Mouse (Mus musculus) mouse trophoblast stem cell (cell line): ENCODE measurements around the gene Hivep3.

Source experiments
- in situ Hi-C, 2 experiments: fragments of 300-500 bp; cut with MseI, MboI; formaldehyde crosslinking; loops; 2 replicates in 1 of 2; 3 replicates in 1 of 2; pipeline ENCODE4 v1.15.1; 2025

Hivep3 gene

GRCm38 (mm10) chr4:119907106-119907505 lies 173.5 kb downstream of the Hivep3 start:
- in situ Hi-C loops = loop anchor here in 1 of 2 experiments (25.0 kb wide), 1 partner anchor 205 kb away; no protein-coding TSS in a partner anchor

- in situ Hi-C loops = loop anchor here in 1 of 2 experiments (25.0 kb wide), 1 partner anchor 201 kb away; no protein-coding TSS in a partner anchor
Observed at GRCm38 (mm10) chr4:119911071-119911904, 177.7 kb downstream of the Hivep3 start.

DNA sequence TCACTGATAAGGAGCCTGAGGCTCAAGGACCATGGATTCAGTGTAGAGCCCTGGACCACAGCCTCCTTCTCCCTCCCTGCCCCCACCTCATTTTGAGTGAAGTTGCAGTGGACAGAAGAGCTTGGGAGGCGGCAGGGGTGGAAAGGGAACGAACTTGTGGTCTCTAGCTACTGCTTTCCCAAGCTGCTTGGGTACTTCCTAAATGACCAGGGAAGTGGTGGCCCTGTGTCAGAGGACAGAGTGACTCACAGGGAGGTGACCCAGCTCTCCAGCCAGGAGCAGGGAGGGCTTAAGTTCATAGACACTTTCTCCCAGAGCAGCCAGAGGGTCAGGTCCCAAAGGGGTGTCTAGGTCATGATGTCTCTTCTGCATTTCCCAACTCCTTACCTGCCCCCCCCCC lies 178.6 kb downstream of the Hivep3 start:
- in situ Hi-C loops = loop anchor here in 1 of 2 experiments (25.0 kb wide), 1 partner anchor 200 kb away; no protein-coding TSS in a partner anchor

DNA sequence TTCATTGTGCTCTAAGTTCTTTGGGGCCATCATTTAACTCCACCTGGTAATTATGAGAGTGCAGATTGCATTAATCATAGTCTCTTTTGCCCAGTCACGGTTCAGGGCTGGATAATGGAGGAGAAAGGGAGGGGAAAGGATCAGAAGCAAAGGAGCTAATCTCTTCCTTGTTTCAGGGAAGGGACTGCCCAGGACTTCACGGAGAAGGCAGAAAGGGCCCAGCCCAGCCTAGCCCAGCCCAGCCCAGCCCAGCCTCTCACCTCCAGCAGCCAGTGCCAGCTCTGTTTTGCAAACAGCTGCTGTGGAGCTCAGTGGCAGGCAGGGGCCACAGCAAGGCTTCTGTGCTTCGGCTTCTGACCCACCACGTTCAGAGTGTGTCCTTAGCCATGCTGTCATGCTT lies 180.6 kb downstream of the Hivep3 start:
- in situ Hi-C loops = loop anchor here in 1 of 2 experiments (25.0 kb wide), 1 partner anchor 198 kb away; no protein-coding TSS in a partner anchor

DNA sequence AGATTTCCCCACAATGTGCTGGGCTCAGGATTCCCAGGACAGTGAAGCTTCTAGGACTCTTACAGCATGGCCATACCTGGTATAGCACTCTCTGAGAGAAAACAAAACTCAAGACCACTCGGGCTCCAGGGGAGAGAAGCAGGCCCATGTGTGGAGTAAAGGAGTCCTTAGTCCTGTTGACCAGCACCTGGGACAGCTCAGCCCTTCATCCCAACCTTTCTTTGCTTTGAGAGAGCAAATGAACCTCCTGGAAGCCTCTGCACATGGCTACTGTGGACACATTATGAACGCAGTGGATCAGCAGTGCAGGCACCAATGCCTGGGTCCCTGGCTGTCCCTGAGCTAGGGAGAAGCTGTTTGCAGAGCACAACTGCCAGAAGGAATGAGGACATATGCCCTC lies 181.5 kb downstream of the Hivep3 start:
- in situ Hi-C loops = loop anchor here (5.0 to 25.0 kb wide), 2 partner anchors 192 to 197 kb away; no protein-coding TSS in a partner anchor

- in situ Hi-C loops = loop anchor here (5.0 to 25.0 kb wide), 2 partner anchors 190 to 195 kb away; no protein-coding TSS in a partner anchor
Observed at GRCm38 (mm10) chr4:119917502-119917901, 183.9 kb downstream of the Hivep3 start.

DNA sequence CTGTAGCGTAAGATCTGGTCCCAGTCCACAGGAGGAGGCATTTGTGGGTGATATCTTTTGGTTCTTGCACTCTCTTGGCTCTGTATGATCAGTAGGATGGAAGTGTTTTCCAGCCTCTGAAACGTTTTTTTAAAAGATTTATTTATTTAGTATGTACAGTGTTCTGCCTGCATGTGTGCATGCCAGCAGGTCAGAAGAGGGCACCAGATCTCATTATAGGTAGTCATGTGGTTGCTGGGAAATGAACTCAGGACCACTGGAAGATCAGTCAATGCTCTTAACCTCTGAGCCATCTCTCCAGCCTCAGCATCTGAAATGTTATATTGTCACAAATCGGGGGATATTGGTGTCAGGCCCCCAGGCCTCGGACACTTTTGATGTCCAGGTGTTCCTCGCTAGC lies 185.8 kb downstream of the Hivep3 start:
- in situ Hi-C loops = loop anchor here (5.0 to 25.0 kb wide), 2 partner anchors 188 to 193 kb away; no protein-coding TSS in a partner anchor

DNA sequence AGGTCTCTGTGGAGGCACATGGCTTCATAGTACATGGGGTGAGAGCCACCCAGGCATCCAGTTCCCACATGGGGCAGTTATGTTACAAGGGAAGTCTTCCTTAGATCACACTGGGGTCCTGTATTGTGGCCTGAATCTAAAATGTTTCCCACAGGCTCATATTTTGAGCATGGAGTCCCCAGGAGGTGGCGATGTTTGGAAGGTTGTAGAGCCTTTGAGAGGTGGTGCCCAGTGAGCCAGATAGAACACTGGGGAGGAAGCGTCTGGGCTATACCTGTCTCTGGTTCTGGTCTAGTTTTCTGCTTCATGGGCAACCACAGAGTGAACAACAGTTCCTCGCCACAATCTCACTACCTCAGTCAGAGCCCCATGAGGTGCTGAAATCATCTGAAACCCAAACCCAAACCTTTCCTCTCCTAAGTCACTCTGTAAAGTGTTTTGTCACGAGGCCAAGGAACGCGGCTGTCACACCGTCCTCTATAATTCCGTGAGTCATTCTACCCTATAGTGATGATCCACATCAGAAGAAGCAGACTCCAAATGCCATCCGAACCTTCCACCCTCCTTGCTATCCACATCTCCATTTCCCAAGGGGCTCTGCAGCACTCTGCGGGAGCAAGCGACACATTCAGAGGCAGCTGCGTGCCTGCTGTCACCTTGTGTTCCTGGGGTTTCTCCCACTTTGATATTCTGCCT lies 187.6 kb downstream of the Hivep3 start:
- in situ Hi-C loops = loop anchor here in 1 of 2 experiments (25.0 kb wide), 1 partner anchor 191 kb away; no protein-coding TSS in a partner anchor

- in situ Hi-C loops = loop anchor here in 1 of 2 experiments (25.0 kb wide), 1 partner anchor 191 kb away; no protein-coding TSS in a partner anchor
Observed at GRCm38 (mm10) chr4:119921723-119922266, 188.2 kb downstream of the Hivep3 start.

- in situ Hi-C loops = loop anchor here in 1 of 2 experiments (25.0 kb wide), 1 partner anchor 189 kb away; no protein-coding TSS in a partner anchor
Observed at GRCm38 (mm10) chr4:119922945-119923344, 189.4 kb downstream of the Hivep3 start.

GRCm38 (mm10) chr4:119923410-119923809 lies 189.8 kb downstream of the Hivep3 start:
- in situ Hi-C loops = loop anchor here in 1 of 2 experiments (25.0 kb wide), 1 partner anchor 189 kb away; no protein-coding TSS in a partner anchor

- in situ Hi-C loops = no loop called here
Observed at GRCm38 (mm10) chr4:119925052-119925451, 191.5 kb downstream of the Hivep3 start.

DNA sequence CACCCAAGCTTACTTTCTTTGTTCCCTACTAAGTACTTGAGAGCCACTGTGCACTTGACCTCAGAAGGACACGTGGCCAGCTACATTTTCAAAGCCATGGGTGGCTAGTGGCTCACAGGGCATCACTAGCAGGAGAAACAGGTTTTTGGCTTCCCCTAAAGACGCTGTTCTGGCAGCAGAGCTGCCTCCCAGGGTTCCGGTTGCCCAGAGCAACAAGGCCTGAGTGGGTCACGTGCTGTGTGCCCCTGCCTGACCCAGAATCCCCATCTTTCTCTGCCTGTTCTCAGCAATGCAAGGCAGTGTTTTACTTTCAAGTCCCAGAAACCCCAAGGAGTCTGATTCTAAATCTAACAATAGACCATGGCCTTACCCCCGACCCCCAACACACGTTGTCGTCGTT lies 198.3 kb downstream of the Hivep3 start:
- in situ Hi-C loops = no loop called here

DNA sequence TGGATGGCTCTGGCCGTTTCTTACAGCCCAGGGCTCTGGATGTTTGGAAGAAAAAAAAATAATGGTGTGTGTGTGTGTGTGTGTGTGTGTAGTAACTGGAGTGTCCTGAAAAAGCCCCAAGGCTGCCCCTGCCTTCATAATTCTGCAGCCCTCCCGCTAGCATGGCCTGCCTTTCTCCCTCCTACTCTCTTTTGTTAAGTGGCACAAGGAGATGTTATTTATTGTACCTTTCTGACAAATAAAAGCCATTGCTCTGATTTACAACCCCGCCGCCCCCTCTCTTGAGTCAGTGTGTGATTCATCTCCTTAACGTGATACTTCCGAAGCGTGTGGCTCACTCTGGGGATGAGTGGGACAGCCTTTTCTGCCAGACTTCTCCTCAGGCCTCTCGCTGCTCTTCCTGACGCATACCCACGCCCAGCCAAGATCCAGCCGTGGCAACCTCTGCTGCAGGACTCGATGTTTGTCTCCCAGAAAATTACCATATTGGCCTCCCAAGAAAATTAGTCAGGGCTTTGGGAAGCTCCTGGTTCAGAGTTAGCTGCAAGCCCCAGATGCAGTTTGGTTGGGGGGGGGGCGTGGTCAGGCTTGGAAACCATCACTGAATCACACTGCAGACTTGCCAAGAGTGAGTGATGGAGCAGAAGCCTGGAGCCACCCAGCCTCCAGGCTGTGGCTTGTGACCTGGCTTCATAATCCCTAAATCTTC lies 199.1 kb downstream of the Hivep3 start:
- in situ Hi-C loops = no loop called here

- in situ Hi-C loops = no loop called here
Observed at GRCm38 (mm10) chr4:119934901-119935300, 201.3 kb downstream of the Hivep3 start.

DNA sequence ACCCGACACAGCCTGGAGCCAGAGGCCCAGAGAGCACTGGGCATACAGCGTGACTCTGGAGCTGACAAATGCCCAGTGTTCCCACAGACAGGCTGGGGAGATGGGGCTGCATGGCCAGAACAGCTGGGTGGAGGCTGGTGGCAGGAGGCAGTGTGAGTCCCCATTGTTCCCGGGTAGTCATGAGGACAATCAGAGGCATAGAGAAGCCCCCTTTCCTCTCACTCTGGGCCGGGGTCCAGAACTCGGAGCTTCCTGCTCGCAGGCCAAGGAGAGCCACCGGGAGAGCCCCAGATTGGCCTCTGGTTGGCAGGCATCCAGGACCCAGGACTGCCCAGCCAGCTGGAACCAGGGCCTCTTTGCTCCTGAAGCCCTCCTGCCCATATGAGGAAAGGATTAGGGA lies 204.3 kb downstream of the Hivep3 start:
- in situ Hi-C loops = no loop called here

GRCm38 (mm10) chr4:119938518-119938917 lies 204.9 kb downstream of the Hivep3 start:
- in situ Hi-C loops = no loop called here

DNA sequence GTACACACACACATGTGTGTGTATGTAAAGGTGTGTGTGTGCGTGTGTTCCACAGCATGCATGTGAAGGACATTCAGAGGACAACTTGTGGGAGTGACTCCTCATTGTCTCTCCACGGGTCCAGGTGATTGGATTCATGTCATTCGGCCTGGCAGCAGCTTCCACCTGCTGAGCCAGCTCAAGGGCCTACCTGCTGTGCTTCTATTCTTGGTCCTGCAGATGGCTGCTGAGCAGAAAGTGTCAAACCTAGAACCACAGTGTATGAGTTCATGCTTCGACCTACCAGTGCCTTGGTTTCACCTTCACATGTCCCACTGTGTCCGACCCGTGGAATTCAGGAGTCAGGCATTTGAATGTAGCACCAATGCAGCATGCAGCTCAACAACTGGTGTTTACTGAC lies 206.2 kb downstream of the Hivep3 start:
- in situ Hi-C loops = no loop called here

DNA sequence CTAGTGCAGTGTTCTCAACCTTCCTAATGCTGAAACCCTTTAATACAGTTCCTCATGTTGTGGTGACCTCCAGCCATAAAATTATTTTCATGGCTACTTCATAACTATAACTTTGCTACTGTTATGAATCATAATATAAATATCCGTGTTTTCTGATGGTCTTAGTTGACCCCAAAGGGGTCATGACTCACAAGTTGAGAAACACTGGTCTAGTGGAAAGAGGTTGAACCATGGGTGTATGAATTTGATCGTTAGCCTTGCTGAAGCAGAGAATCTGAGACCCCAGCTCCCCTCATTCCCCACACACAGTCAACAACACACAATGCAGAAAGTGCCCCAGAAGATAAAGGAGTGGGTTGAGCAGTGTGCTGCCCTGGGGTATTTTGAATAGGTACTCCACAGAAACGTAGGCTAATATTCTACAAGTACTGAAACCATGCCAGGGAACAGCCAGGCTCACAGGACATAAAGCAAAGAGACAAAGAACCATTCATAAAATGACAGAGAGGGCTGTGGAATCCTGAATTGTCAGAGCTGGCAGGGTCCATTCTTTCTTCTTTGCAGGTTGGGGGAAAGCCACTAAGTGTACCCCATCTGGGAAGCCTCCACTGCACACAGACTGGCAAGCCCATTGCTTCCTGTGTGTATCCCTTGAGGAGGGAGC lies 212.8 kb downstream of the Hivep3 start:
- in situ Hi-C loops = no loop called here
